Mouse (Mus musculus) right cerebral cortex, postnatal 14 days (tissue): Measurements from ENCODE around the gene Harbi1.

Experiments
- DNase-seq: peaks from one replicate; pipeline ENCODE4 v3.0.0; 2022

The Harbi1 gene

GRCm38 (mm10) chr2:91710272-91711234, at the start of gene Harbi1, which contains the start of gene Atg13:
Gene Harbi1, plus strand, starts transcription at chr2:91710852.
Gene Atg13, minus strand, starts transcription at chr2:91710576.
- peak; percentile 92 for DNase-seq

DNA sequence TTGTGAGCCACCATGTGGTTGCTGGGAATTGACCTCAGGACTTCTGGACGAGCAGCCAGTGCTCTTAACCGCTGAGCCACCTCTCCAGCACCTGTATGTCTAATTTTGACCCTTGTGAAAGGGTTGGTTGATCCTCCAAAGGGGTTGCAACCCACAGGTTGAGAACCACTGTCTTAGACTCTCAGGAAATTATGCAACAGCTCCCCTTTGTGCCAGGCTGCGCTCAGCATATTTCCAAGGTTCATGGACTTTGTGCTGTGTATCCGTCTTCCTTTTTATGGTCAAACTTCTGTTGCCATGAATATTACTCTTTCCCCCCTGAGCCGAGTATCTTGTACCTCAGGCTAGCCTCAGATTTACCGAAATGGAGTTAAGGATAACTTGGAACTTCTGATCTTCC, 49.7 kb upstream of the Harbi1 start:
- no peak for DNase-seq

DNA sequence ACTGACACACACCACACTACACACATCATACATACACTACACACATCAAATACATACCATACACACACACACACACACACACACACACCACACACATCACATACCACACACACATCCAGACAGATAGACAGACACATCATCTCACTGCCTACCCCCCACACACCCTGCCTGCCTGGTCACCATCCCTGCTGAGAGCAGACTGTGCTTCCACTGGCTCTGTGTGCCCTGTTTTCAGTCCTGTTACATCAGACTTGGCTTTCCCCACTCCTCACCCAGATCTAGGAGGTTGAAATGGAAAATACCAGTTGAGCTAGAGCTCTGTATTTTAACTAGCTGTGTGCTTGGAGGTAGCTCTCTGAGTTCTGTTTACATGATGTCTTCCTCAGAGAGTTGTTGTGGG, 45.9 kb upstream of the Harbi1 start:
- no peak for DNase-seq

DNA sequence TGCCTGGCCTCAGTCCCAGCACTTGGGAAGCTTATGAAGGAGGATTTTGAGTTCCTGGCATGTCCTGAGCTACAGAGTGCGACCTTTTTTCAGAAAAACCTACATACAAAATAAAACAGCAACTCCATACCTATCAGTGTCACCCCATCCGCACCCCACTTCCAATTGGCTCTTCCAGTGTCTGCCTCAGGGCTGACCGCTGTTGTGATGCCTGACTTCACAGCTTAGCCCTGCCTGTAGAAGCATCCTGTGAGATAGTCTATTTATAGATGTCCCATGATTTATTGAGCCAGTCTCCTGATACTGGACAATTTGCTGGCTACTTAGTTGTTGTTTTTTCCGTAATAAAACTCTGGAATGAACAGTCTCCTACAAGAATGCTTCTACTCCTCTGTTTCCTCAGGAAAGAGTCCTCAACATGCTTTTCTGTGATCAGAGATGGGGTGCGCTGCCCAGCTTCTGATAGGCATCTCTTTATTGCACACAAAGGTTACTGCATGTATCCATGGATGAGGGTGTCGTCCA, 44.2 kb upstream of the Harbi1 start:
- no peak for DNase-seq

DNA sequence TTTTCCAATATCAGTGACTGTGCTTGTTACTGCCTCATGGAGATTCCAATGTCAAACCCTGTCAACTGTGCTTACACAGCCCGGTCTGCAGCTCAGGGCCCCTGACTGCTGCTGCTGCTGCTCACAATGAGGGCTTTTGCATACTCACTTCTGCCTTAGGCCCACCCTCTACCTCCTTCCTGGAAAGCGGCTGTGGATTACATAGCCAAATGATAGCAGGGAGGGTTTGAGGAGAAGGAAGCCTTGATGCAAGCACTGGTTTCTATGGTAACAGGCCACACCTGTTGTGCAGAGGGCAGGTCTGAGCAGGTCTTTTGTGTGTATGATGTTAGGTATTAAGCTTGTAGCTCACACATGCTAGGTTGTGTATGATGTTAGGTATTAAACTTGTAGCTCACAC, 42.9 kb upstream of the Harbi1 start:
- DNase-seq, result no peak

DNA sequence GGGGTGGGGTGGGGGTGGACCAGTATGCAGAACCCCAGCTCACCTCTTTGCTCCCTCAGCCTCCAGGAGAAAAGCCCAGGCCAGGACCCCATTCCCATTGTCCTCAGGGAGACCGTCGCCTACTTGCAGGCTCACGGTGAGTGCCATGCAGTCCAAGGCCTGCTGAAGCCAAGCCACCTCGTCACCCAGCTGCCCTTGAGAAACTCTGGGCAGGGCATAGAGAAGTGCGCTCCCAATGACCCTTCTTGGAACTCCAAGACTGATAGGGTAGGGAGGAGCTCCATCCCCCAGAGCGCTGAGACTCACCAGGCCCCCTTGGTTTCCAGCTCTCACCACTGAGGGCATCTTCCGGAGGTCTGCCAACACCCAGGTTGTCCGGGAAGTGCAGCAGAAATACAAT, 41.3 kb upstream of the Harbi1 start:
- no peak for DNase-seq

- no peak for DNase-seq
Measured at GRCm38 (mm10) chr2:91670038-91670437, 40.6 kb upstream of the Harbi1 start.

- no peak for DNase-seq
Measured at GRCm38 (mm10) chr2:91673587-91673986, 37.1 kb upstream of the Harbi1 start.

- DNase-seq, result peak; percentile 28
Measured at GRCm38 (mm10) chr2:91674895-91675294, 35.8 kb upstream of the Harbi1 start.

DNA sequence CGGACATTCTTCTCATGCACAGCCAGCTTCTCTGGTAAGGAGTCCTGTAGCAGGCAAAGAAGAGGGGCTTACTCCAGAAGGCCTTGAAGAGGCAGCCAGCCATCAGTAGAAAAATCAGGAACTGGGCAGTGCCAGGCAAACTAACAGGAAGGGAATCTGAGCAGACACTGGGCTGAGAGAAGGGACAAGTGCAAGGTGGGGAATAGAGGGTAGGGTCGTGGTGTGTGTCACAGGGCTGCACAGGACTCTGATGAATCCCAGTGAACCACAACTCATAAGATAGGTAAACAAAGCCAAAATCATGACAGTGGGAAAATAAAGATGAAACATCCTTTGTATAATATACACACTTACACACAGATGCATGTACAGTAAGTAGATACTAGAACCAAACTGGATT, 34.2 kb upstream of the Harbi1 start:
- no peak for DNase-seq

GRCm38 (mm10) chr2:91676961-91677360, 33.7 kb upstream of the Harbi1 start:
- DNase-seq, result no peak

DNA sequence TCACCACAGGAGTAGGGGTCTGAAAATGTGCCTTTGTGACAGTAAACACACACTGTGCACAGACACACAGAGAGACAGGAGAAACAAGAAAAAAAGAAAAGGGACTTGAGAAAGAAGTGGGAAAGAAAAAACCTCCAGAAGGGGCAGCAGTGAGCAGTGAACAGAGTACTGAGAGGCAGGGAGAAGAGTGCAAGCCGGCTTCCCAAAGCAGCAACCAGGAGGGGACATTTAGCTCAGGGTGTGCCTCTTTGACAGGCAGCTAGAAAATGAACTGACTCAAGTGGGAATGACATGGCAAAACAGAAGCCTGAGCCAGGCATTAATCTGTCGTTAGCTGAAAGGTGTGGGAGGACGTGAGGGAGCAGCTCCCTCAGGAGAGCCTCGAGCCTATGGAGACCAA, 27.8 kb upstream of the Harbi1 start:
- peak; percentile 70 for DNase-seq

GRCm38 (mm10) chr2:91683919-91684318, 26.7 kb upstream of the Harbi1 start:
- no peak for DNase-seq

DNA sequence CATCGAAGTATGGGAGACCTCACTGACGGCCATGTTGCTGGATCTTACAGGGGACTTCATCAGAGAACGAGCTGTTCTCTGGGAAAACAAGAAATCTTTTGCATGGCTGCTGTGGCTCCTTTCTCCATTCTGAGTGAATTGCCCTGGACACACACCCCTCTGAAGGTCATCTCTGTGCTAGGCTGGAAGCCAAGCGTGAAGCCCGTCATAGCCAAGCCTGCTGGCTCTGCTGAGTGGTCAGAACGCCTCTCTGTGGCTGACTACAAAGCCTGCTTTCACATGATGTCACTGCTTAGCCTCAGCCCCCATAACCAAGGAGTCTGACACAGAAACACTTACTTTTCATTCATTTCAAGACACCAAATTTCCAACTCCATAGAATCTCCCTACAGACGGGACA, 21.2 kb upstream of the Harbi1 start:
- DNase-seq, result no peak

- no peak for DNase-seq
Measured at GRCm38 (mm10) chr2:91695436-91696224, 15.0 kb upstream of the Harbi1 start.

DNA sequence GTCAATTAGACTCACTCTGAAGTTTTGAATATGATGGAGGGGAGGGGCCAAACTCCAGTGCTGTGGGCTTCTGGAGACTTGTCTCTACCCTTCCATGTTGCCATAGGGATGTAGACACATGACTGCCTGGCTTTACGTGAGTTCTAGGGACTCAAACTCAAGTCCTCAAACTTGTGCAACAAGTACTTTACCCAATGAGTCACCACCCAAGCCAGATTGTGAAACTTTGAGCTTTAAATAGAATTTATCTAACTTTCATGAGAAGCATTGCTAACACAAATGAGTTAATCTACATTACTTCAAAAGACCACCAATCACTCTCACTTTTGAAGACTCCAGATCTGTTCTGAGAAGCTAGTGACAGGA, 14.4 kb upstream of the Harbi1 start:
- no peak for DNase-seq

- no peak for DNase-seq
Measured at GRCm38 (mm10) chr2:91699225-91699624, 11.4 kb upstream of the Harbi1 start.

DNA sequence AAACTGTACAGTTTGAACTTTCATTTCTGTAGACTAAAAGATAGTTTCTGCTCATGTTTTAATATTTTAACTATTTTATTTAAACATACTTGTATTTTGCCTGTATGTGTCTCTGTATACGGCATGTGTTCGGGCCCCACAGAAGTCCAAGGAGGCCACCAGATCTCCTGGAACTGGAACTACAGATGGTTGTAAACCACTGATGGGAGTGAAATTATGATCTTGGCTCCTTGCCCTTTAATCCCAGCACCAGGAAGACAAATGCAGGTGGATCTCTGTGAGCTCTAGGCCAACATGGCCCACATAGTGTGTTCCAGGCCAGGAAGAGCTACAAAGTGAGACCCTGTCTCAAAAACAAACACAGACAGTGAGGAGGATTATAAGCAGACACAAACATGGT, 9.3 kb upstream of the Harbi1 start:
- DNase-seq, result no peak

GRCm38 (mm10) chr2:91705736-91706135, 4.9 kb upstream of the Harbi1 start:
- DNase-seq, result no peak

DNA sequence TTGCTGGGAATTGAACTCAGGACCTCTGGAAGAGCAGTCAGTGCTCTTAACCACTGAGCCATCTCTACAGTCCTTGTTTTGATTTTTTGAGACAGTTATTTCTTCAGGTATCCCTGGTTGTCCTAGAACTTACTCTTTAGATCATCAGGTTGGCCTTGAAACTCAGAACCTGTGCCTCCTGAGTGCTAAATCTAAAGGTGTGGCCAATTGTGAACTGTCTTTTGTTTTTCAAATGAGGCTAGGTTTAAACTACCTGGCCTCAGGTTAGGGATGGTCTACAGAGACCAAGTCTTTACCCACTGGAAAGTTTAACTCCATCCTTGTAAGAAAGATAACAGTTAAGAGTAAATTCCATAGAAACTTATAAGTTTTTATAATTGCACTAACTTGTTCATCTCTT, 4.2 kb upstream of the Harbi1 start:
- DNase-seq, result no peak

DNA sequence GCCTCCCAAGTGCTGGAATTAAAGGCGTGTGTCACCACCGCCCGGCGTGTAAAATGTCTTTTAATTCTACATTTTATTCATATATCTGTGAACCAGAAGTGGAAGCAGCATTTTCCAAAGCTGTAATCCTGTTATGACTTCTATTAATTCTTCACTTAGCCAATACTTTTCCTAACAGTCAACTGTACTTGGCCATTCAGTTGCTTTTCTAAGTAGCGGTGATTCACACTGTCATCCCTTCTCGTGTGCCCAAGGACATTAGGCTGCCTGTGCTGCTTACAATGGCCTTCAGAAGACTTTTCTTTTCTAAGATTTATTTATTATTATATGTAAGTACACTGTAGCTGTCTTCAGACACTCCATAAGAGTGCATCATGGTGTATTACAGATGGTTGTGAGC, 2.3 kb upstream of the Harbi1 start:
- DNase-seq, result no peak

DNA sequence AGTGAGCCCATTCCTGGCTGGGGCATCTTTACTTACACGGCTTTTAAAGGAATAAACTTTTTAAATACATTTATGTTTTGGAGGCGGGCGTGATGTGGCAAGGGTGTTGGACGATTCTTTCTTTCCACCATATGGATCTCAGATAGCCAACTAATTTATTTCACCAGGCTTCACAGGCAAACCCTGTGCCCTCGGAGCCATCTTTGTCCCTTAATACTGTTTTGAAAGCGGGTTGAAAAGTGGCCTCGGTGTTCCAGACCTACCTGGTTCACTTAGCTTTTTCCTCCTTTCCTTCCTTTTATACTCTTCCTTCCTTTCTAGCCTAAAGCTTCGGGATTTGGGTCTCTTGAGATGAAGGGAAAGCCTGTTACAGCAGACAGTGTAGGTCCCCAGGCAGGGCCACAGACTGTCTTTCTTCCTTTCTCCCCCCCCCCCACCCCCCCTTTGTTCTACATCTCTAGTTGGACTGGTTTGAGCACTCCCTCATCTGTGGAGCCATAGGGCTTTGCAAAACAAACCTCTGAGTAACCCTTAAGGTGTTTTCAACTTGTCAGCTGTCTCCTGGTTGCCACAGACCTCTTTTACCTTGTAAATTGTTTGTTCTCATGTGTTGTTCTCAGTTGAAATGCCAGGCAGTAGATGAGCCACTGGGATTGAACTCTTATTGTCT, 739 bp downstream of the Harbi1 start:
- no peak for DNase-seq

DNA sequence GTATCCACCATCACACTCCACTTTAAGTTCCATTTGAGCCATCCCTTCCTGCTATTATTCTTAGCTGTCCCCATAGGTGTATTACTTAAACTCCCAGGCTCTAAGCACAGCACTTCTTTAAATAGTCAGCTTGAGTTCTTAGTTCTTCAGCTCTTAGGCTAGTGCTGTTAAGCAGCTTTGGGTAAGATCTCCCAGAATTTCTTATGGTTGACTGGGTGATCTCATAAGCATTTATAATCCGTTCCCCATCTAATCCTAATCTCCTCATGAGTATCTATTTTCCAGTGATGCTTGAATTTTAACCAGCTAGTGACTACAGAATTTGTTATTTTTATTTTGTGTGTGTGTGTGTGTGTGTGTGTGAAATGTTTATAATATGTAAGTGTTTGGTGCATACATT, 4.3 kb downstream of the Harbi1 start:
- DNase-seq, result no peak
